ENCODE assay signal across 11 mouse cellular contexts in the genomic region with DNA sequence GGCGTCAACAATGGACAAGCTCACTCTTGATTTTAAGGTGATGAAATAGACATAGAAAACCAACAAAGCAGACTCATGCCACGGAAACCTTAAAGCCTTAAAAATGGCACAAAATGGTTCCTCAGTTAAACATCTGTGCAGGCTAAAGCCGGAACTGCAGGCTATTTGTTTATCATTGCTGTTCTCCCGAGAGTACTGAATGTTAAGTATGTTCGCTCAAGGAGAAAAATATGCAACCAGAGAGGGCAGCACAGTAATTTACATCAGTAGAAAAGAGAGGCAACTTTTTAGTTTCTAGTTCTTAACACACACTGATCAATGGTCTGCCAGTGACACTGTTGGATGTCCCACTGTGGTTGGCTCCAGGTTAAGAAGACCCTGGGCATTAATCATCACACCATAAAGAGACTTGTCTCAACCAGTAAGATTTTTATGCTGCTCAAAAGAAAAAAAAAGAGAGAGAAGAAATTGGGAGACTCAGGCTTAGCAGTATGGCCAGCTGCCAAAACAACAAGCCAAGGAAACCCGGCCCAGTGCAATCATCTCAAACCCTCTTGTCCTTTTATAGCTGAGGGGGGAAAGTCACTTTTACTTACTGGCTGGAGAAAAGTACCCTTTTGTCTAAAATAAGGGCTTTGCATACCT.
A peak's percentile ranks its signal among the peaks of the same experiment; 100 is the strongest.
DNase-seq lines count a peak whose midpoint lies in the region; ATAC-seq and TF ChIP-seq lines count a peak whose summit lies in the region.
"Had no signal": no experiment of that assay in that cellular context is flagged by ENCODE, and none has a peak within 500 bp of the region (broad histone marks: within the 10 kb centered on the region; RNA-seq: fewer than 3 reads in every experiment).

No protein-coding gene starts in this region.

- H3K36me3 ChIP-seq in heart, embryonic 11.5 days (ENCODE audit: control insufficient read depth, insufficient read depth, low read length): no peaks in the 10 kb centered on the region
- H3K36me3 ChIP-seq in heart, postnatal 0 days (replicated peaks; ENCODE audit: control insufficient read depth, insufficient read depth, low read length): 0 out of 2 replicates have a peak, but pooled peaks cover 8% of the 10 kb centered on the region
- H3K36me3 ChIP-seq in lung, postnatal 0 days (ENCODE audit: insufficient read depth, low read length): no peaks in the 10 kb centered on the region; the same call in 1 of the 2 replicates
- H3K36me3 ChIP-seq: G1E had no signal

- H3K9ac ChIP-seq in heart, embryonic 11.5 days (ENCODE audit: low read depth, low read length): no peak overlapping the region
- no peak overlapping the region for H3K9ac ChIP-seq in heart, postnatal 0 days (replicated peaks; ENCODE audit: low read depth, low read length)
- no peak overlapping the region for H3K9ac ChIP-seq in lung, postnatal 0 days (replicated peaks; ENCODE audit: low read depth)

- WGBS in heart, embryonic 11.5 days (ENCODE audit: insufficient replicate concordance): 60% methylated on average over 6 of the region's 6 CpGs
- WGBS in heart, postnatal 0 days: 56% methylated on average over 6 of the region's 6 CpGs
- WGBS in lung, postnatal 0 days: 31% methylated on average over 6 of the region's 6 CpGs

- peak; percentile 35 for DNase-seq in heart, adult 8-10 months (ENCODE audit: low spot score)
- peak; percentile 78 for DNase-seq in NIH3T3 (ENCODE audit: low read depth)
- DNase-seq in heart, postnatal 0 days (ENCODE audit: low spot score): no peak
- peak; percentile 67 for DNase-seq in lung, postnatal 0 days (ENCODE audit: low spot score)
- no peak for DNase-seq in left cerebral cortex, adult 9 months (ENCODE audit: low spot score in 2 of 2)
- DNase-seq in cerebellum, adult 11 months: no peak
- no peak for DNase-seq in retina, postnatal 1 day
- DNase-seq: cerebellum, adult 9-10 months; thymus, adult 18-20 months had no signal

- no peak for ATAC-seq in heart, embryonic 11.5 days (replicated peaks; ENCODE audit: insufficient number of reproducible peaks, low FRiP score, low TSS enrichment)
- no peak for ATAC-seq in heart, postnatal 0 days (ENCODE audit: insufficient read depth, low read depth)
- peak; percentile 30 for ATAC-seq in lung, postnatal 0 days

- no peak for TF ChIP-seq EP300 in heart, postnatal 0 days (IDR thresholded peaks at IDR 0.05; ENCODE audit: low read depth)
- TF ChIP-seq EP300 in lung, postnatal 0 days (IDR thresholded peaks at IDR 0.05): peak; percentile 47

- no peak overlapping the region for H3K4me2 ChIP-seq in heart, embryonic 11.5 days
- H3K4me2 ChIP-seq in heart, postnatal 0 days (ENCODE audit: low read depth, low read length): no peak overlapping the region
- H3K4me2 ChIP-seq in lung, postnatal 0 days (replicated peaks; ENCODE audit: low read depth, low read length): no peak overlapping the region

- TF ChIP-seq CTCF in heart, postnatal 0 days (IDR thresholded peaks at IDR 0.05; ENCODE audit: low read depth): 0 out of 2 replicates have a peak, but pooled peaks have one; percentile 9
- no peak for TF ChIP-seq CTCF in lung, postnatal 0 days (IDR thresholded peaks at IDR 0.05)

- H3K27me3 ChIP-seq in heart, embryonic 11.5 days (ENCODE audit: control insufficient read depth, insufficient read depth, low read length): no peaks in the 10 kb centered on the region
- H3K27me3 ChIP-seq in heart, postnatal 0 days (ENCODE audit: control insufficient read depth, insufficient read depth, low read length): no peaks in the 10 kb centered on the region
- H3K27me3 ChIP-seq in lung, postnatal 0 days (replicated peaks; ENCODE audit: insufficient read depth, low read length): no peaks in the 10 kb centered on the region

- no peak overlapping the region for H3K4me3 ChIP-seq in heart, embryonic 11.5 days (ENCODE audit: low read depth, low read length)
- no peak overlapping the region for H3K4me3 ChIP-seq in heart, postnatal 0 days (ENCODE audit: low read depth, low read length)
- no peak overlapping the region for H3K4me3 ChIP-seq in lung, postnatal 0 days (ENCODE audit: low read depth, low read length)

- H3K9me3 ChIP-seq in heart, embryonic 11.5 days (replicated peaks; ENCODE audit: control insufficient read depth, low read length): no peaks in the 10 kb centered on the region
- H3K9me3 ChIP-seq in heart, postnatal 0 days (replicated peaks; ENCODE audit: control insufficient read depth, low read length): no peaks in the 10 kb centered on the region
- H3K9me3 ChIP-seq in lung, postnatal 0 days (ENCODE audit: low read length): no peaks in the 10 kb centered on the region
- H3K9me3 ChIP-seq: G1E had no signal

- no peak overlapping the region for H3K27ac ChIP-seq in heart, embryonic 11.5 days (ENCODE audit: low read depth, low read length)
- H3K27ac ChIP-seq in heart, postnatal 0 days (ENCODE audit: low read depth): no peak overlapping the region
- H3K27ac ChIP-seq in lung, postnatal 0 days (ENCODE audit: low read length): no peak overlapping the region

- H3K4me1 ChIP-seq in heart, embryonic 11.5 days (ENCODE audit: control insufficient read depth, insufficient read depth, low read length): peaks cover 10% of the 10 kb centered on the region; the same call in 1 of the 2 replicates
- peaks cover 8% of the 10 kb centered on the region; the same call in 1 of the 2 replicates for H3K4me1 ChIP-seq in heart, postnatal 0 days (ENCODE audit: control insufficient read depth, insufficient read depth)
- no peaks in the 10 kb centered on the region for H3K4me1 ChIP-seq in lung, postnatal 0 days (ENCODE audit: insufficient read depth, low read depth, low read length)

Comparison
In these comparisons a context has a peak if more than half of its experiments do, and no peak if none do; other contexts are left out.
1. DNase-seq: peak in heart, adult 8-10 months (single experiment), NIH3T3 (single experiment) and lung, postnatal 0 days (single experiment); none in heart, postnatal 0 days (single experiment), left cerebral cortex, adult 9 months (0 of 2), cerebellum, adult 11 months (single experiment) and retina, postnatal 1 day (single experiment).